Mouse (Mus musculus) monocyte, adult 5-6 weeks (primary cell): ENCODE data around the gene Tarsl2. TPM values are rescaled to one million over a fixed set of nuclear protein-coding genes. Genes with fewer than 3 reads are reported as not detected.

ENCODE experiments used
- ATAC-seq: fragments of 153-309, 156-312 bp; replicated peaks from 2 replicates; pipeline ENCODE4 v1.8.0; 2017; ENCODE audit warnings: mild to moderate bottlenecking; ENCODE audit not compliant: low TSS enrichment, insufficient number of reproducible peaks, severe bottlenecking, poor library complexity, low FRiP score
- total RNA-seq: library from RNA; stranded (forward); fragments of 200-1000, 200-491, 200-594 nt; gene quantifications from 3 replicates; pipeline ENCODE4 v1.2.3, GENCODE M21; 2017

Tarsl2 gene
- total RNA-seq, 1 experiment from 2014 or later, result 3.8 TPM

GRCm38 (mm10) chr7:65708506-65708905 is 63.8 kb downstream of the Tarsl2 start:
- no peak for ATAC-seq

DNA sequence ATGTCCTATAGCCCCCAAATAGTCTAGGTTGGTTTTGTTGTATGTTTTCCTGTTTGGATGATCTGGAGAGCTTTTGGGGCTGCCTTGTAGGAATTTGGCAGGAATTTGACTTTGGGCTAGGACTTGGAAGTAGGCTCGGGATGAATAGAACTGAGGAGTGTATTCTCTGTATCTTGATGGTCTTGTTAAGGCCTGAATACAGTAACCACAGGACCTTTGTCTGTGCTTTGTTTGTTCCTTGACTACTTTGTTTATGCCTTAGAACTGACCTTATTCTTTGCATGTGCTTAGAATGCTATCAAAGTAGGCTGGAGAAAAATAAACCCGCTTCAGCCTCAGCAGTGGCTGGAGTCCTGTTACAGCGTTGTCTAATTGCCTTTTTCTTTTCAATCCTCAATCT is 65.6 kb downstream of the Tarsl2 start:
- ATAC-seq, result no peak

- ATAC-seq, result no peak
Measured at GRCm38 (mm10) chr7:65713782-65714181, 69.1 kb downstream of the Tarsl2 start.

DNA sequence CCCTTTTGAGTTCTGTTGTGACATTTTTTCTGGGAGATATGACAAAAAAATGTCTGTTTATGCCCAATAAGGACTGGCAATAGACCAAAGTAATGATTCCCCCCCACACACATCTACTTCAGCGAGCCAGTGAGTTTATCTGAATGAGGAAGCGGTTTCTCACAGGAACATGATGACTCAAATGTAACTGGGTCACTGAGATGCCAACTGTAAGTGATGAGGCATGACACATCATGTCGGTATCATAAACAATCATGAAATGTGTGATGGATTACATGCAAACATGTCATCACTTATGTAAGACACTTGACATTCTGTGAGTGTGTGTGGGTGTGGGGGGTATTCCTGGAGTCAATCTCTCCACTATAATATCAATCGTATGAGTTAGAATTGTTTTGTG is 69.6 kb downstream of the Tarsl2 start:
- ATAC-seq, result no peak

DNA sequence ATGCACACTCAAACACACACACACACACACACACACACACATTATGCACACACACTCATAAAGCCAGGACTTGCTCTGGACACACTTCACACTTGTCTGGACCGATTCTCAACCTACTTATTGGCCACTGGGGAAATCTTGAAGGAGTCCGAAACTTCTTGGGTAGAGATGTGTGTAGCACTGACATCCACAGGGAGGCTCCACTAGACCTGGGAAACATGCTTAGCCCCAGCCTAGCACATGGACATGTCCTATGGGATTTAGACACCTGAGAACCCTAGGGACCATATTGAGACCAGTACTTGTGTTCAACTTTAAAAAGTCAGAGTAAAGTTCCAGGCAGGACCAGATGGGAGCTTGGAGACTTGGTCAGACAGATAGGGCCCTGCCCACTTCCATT is 89.3 kb downstream of the Tarsl2 start:
- ATAC-seq, result no peak

GRCm38 (mm10) chr7:65735261-65735660 is 90.6 kb downstream of the Tarsl2 start:
- ATAC-seq, result no peak

- no peak for ATAC-seq
Measured at GRCm38 (mm10) chr7:65737286-65738040, 92.8 kb downstream of the Tarsl2 start.

Other genes starting within 250 kb of the Tarsl2 start
- gene Tjp1, start 117.1 kb upstream of the Tarsl2 start, total RNA-seq, result 1.8 to 7.8 TPM (median 2.3 TPM) in 3 replicates
- 24.1 to 61.5 TPM (median 39.1 TPM) in 3 replicates for gene Tm2d3, start 46.3 kb downstream of the Tarsl2 start, total RNA-seq
- not detected in 3 replicates for gene Pcsk6, start 216.8 kb downstream of the Tarsl2 start, total RNA-seq